Mouse (Mus musculus) cerebellum, adult 2 months (tissue): ENCODE measurements at regions not wholly inside any gene's neighbourhood (a gene's known extent, or its start where the extent isn't known, plus 50 kb on each side); places are given as distances from the start of the nearest gene placed in this dataset.

ENCODE experiments used
- DNase-seq, 2 experiments: peaks; one replicate each; pipeline ENCODE4 v3.0.0; 2021
- H3K27ac ChIP-seq: fragments of 200-500 bp; 2 replicates; pipeline ENCODE4 v1.5.1; 2012; ENCODE audit warnings: low read length, control low read depth, inconsistent platforms; ENCODE audit not compliant: insufficient read depth
- H3K27me3 ChIP-seq: fragments of 200-500 bp; 2 replicates; pipeline ENCODE4 v1.6.1; 2012; ENCODE audit warnings: inconsistent platforms, mild to moderate bottlenecking, low read length, moderate library complexity; ENCODE audit not compliant: control insufficient read depth, insufficient read depth
- H3K4me1 ChIP-seq: fragments of 200-500 bp; 2 replicates; pipeline ENCODE4 v1.6.1; 2011; ENCODE audit warnings: low read length; ENCODE audit not compliant: control insufficient read depth, insufficient read depth
- H3K4me3 ChIP-seq: fragments of 200-500 bp; replicated peaks from 2 replicates; pipeline ENCODE3; 2011; ENCODE audit warnings: mild to moderate bottlenecking, low read depth, low read length, control low read depth; ENCODE audit not compliant: insufficient read depth
- CTCF ChIP-seq: fragments of 200-500 bp; IDR thresholded peaks from 2 replicates; pipeline ENCODE4 v1.5.1; 2011; ENCODE audit warnings: low read depth, mild to moderate bottlenecking, control low read depth, low read length, moderate library complexity, borderline replicate concordance; ENCODE audit not compliant: insufficient read depth
- POLR2A ChIP-seq: fragments of 200-500 bp; IDR thresholded peaks from 2 replicates; pipeline ENCODE4 v1.6.1; 2011; ENCODE audit warnings: low read length, control low read depth, borderline replicate concordance; ENCODE audit not compliant: insufficient read depth
- WGBS: fragments of 180-500 bp; shearing (Covaris S2); methylation state at CpG from one replicate; pipeline ENCODE4 v1.1.7; 2018; 5-methylcytosine and 5-hydroxymethylcytosine counted together

DNA sequence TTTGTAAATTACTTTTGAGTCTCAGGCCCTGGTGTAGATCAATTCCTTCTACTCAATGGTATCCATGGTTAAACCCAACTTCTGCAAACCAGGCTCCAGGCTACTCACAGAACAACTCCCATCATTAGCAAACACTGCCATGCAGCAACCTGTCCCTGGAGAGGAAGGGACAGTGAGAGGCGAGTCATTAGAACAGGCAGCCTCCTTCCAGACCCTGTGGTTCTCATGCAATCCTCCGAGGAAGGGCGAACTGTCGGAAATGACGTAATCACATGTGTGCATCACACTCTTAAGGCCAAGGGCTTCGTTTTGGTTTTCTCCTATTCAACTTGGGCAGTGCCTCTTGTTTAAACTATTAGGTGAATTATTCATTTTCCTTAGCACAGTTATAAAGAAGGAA lies 152.2 kb upstream of the Rfx3 start:
- no peaks in the 10 kb centered on the region; the same call in 1 of the 2 replicates for H3K27me3 ChIP-seq
- H3K4me3 ChIP-seq, result no peak overlapping the region
- 88% methylated on average over 6 of the region's 6 CpGs for WGBS
- TF ChIP-seq CTCF, result no peak
- no peaks in the 10 kb centered on the region for H3K4me1 ChIP-seq
- H3K27ac ChIP-seq, result no peak overlapping the region
- no peak for DNase-seq

DNA sequence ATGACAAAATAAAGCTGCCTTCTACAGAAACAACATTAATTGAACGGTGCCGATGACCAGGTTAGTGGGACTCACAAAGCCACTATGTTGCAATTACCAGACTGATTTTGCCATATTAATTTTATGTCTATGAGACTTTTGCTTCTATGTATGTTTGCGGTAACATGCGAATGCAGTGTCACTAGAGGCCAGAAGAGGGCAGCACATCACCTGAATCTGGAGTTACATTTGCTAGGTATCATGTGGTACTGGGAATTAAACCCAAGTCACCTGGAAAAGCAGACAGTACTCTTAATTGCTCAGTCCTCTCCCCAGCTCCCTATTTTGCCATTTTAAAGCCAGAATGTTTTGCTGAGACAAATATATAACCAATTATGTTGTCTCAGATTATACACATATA lies 149.6 kb upstream of the Rfx3 start:
- Histone ChIP-seq H3K4me3 (no peak overlapping the region), H3K27me3 (no peaks in the 10 kb centered on the region; the same call in 1 of the 2 replicates), H3K4me1 (no peaks in the 10 kb centered on the region), H3K27ac (no peak overlapping the region)
- 85% methylated on average over 4 of the region's 4 CpGs for WGBS
- TF ChIP-seq POLR2A (no peak), CTCF (no peak)
- no peak for DNase-seq

DNA sequence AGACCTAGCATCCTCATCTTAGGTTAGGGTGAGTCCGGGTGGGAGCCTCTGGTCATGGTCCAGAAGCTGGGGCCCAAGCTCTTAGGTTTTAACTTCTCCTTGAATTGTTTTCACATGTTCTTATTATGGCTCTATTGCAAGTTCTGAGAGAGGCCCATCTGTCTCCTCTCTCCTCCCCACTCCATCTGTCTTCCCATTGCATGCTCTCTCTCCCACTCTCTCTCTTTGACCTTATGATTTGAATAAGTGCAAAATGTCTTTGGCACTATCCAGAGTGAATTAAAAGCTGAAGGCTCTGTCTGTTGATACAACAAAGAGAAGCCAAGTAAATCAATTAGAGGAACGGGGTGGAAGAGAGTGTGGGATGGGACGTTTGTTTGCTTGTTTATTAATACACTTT lies 146.2 kb upstream of the Rfx3 start:
- TF ChIP-seq POLR2A (no peak), CTCF (no peak)
- Histone ChIP-seq H3K27me3 (no peaks in the 10 kb centered on the region), H3K4me3 (no peak overlapping the region), H3K4me1 (no peaks in the 10 kb centered on the region), H3K27ac (no peak overlapping the region)
- DNase-seq, result no peak
- WGBS, result 9% methylated on average over 3 of the region's 3 CpGs

DNA sequence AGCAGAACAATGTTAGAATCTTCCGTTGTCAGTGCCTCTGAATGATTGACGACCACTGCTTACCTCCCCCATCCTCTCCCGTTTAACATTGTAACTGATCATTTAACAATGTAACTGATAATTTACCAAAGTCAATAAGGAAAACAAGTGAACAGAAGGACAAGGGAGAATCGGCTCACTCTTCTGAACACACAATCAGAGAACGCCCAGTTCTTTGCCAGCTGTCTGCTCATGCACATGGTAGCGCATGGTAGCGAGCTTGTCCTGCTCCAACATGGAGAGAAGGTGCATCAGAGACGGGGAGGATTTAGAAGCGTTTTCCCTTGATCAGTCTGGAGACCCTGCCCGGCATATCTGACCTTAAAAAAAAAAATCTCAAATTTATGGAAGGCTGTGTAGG lies 126.6 kb upstream of the Rfx3 start:
- H3K27ac ChIP-seq, result no peak overlapping the region
- no peak overlapping the region for H3K4me3 ChIP-seq
- no peaks in the 10 kb centered on the region for H3K27me3 ChIP-seq
- TF ChIP-seq POLR2A (no peak), CTCF (no peak)
- H3K4me1 ChIP-seq, result no peaks in the 10 kb centered on the region
- DNase-seq, result no peak
- 88% methylated on average over 10 of the region's 10 CpGs for WGBS

DNA sequence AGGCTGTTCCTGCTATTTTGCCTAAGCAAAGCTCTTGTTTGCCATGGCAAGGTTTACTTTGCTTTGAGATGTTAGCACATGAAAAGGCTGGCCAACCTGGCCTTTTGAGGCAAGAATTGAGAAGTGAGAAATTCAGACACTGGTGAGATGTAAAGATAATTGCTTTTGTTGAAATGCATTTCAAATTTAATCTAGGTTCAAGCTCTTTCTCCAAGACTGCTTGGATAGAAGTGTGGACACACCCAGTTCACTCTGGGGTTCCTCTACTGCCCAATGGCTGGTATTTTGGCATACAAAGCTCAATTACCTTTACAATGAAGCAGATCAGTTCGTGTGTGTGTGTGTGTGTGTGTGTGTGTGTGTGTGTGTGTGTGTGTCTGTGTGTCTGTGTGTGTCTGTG lies 123.8 kb upstream of the Rfx3 start:
- 7% methylated on average over 1 of the region's 1 CpGs for WGBS
- no peak for DNase-seq
- Histone ChIP-seq H3K27me3 (no peaks in the 10 kb centered on the region), H3K27ac (no peak overlapping the region), H3K4me1 (no peaks in the 10 kb centered on the region), H3K4me3 (no peak overlapping the region)
- no peak for TF ChIP-seq CTCF
- no peak for TF ChIP-seq POLR2A

DNA sequence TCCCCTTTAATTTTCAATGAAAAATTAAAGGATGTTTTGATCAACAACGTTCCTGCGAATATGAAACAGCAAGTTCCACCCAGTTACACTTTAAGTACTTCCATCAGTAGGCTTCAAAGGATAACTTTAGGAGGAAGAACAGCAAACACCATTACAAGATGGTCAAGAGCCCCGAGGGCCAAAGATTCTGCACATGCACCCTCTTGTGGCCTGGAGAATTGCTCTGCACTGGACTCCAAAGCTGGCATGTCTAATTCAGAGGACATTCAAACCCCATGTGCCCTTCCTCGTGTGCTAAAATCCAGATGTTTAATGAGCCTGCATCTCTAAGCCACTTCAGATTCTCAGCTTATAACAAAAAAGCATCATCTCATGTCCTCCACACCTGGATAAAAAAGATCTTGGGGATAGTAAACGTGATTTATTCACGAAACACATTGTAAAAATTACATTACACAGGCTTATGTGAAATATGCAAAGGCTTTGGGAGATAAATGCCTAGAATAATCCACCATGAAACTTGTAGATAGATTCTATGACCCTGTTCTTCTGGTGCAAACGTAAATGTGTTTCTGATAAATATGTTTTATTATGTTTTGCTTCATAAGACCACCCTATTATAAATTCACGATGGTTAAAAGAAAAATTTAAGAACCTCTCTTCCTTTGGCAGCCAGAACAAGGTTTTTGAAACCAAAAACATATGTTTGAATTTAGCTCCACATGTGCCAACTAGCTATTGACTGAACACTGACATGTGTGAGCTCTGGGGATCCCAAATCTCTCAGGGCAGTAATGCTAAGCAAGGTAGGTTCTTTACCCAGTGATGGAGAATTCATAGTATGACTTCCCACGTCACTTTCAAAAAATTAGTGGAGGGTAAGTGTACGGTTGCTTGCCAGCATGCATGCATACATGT lies 100.6 kb upstream of the Rfx3 start:
- Histone ChIP-seq H3K4me3 (no peak overlapping the region), H3K4me1 (no peaks in the 10 kb centered on the region), H3K27me3 (no peaks in the 10 kb centered on the region), H3K27ac (no peak overlapping the region)
- TF ChIP-seq POLR2A, result no peak
- TF ChIP-seq CTCF, result peak; percentile 18; the same call in 1 of the 2 replicates
- WGBS, result 81% methylated on average over 10 of the region's 10 CpGs
- DNase-seq, result no peak

DNA sequence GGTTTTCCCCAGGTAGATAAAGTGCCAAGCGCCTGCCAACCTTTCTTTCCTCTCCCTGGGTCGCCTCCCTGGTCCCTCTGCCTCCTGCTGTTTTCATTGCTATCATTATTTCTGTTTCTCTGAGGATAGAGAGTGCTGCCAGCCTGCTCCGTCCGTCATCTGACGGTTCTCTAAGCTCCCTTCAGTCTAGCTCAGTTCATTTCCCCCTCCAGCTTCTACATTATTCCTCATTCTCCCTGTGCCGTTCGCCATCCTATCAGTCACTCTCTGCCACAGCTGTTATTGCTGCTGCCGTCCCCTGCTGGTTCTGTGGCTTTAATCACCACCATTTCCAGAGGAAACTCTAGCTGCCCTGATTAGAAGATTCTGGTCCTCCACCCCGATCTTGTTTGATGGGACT lies 84.7 kb upstream of the Rfx3 start:
- no peak for TF ChIP-seq POLR2A
- no peak for TF ChIP-seq CTCF
- Histone ChIP-seq H3K4me3 (no peak overlapping the region), H3K27me3 (no peaks in the 10 kb centered on the region; the same call in 1 of the 2 replicates), H3K4me1 (no peaks in the 10 kb centered on the region), H3K27ac (no peak overlapping the region)
- 13% methylated on average over 9 of the region's 9 CpGs for WGBS
- DNase-seq, result no peak

DNA sequence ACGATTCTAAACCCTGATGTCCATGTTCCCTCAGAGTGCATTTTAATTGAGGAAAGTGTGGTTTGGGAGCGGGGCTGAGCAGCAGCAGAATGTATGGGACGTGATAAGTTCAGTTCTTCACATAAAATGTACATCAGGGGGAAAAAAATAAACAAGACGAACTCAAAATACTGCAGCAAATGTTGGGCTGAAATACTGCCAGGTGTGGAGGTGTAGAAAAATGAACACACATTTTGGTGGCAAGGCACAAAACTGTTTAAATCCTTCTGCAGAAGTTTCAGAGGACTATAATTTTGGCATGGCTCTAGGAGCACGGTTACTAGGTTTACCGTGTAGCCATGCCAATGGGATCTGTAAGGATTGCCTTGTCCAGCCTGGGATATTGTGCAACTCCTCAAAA lies 81.3 kb upstream of the Rfx3 start:
- WGBS, result 89% methylated on average over 6 of the region's 6 CpGs
- no peak overlapping the region for H3K27ac ChIP-seq

More for the DNA sequence above, 81.3 kb upstream of the Rfx3 start:
- TF ChIP-seq POLR2A (no peak), CTCF (no peak)
- Histone ChIP-seq H3K27me3 (no peaks in the 10 kb centered on the region), H3K4me1 (no peaks in the 10 kb centered on the region), H3K4me3 (no peak overlapping the region)
- no peak for DNase-seq
